Mouse (Mus musculus): ENCODE results near the gene Ly6f. TPM values are rescaled to one million over a fixed set of nuclear protein-coding genes. Genes with fewer than 3 reads are reported as not detected.

Ly6f gene
- polyA plus RNA-seq (2015; fragmentation: Nextera tagmentation; extraction: Ambion mirVana), result 3.0 and 3.5 TPM in 2 replicates

DNA sequence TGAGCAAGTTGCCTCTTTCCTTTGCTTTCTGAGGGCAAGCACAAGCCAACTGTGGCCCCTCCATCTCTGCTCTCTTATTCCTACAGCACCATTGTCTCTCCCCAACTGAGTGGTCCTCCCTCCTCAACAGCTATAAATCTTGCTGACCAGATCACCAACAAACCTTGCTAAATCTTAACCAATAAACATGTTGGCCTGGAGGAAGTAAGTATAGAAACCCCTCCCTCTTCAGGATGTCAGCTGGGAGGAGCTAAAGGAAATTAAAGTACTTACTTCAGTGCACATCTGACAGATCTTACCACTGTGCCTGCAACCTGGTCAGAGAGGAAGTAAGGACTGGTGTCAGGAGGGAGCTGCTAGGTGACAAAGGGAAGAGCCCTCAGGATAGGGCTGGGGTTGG is at the start of gene Ly6f:
Ly6f (plus strand) TSS at position 301 of the 400 bp plus-strand sequence.
- Histone ChIP-seq H3K36me3 (ENCODE audit: control insufficient read depth, insufficient read depth) (no peaks in the 10 kb centered on the region), H3K4me3 (ENCODE audit: low read depth, low read length) (no peak within 1 kb of the TSS), H3K9me3 (ENCODE audit: control insufficient read depth) (no peaks in the 10 kb centered on the region), H3K27ac (ENCODE audit: low read depth, low read length) (no peak within 1 kb of the TSS), H3K27me3 (replicated peaks; ENCODE audit: control insufficient read depth, insufficient read depth, low read length) (no peaks in the 10 kb centered on the region), H3K9ac (ENCODE audit: low read depth, low read length) (no peak within 1 kb of the TSS), H3K4me2 (replicated peaks; ENCODE audit: low read depth) (no peak within 1 kb of the TSS), H3K4me1 (replicated peaks; ENCODE audit: control insufficient read depth, insufficient read depth, low read length) (0 out of 2 replicates have a peak, but pooled peaks cover 3% of the 10 kb centered on the region)
- ATAC-seq, result no peak
- no peak for TF ChIP-seq CTCF (IDR thresholded peaks at IDR 0.05; ENCODE audit: low read depth)

DNA sequence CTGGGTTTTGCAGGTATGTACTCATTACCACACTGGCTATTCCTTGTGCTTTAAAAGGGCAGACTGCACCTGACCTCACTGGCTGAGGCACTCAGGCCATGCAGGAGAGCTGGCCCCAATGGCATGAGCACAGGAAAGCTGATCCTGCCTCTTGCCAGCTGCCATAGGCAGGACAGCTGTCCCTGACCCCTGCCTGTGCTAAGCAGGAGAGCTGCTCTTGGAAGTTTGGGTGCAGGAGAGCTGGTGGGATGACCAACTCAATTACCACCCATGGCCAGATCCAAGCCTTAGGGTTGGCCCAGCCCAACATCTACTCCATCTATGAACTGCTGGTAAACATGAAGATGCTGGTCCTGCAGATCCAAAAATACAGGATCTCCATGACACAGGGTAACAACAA is 46.3 kb upstream of the Ly6f start:
- H3K36me3 ChIP-seq (ENCODE audit: control insufficient read depth, insufficient read depth), result no peaks in the 10 kb centered on the region

GRCm38 (mm10) chr15:75237736-75238288 is 30.4 kb upstream of the Ly6f start:
- WGBS, result 64% methylated on average over 3 of the region's 3 CpGs
- no peak for TF ChIP-seq CTCF (IDR thresholded peaks at IDR 0.05; ENCODE audit: low read depth)
- Histone ChIP-seq H3K4me2 (replicated peaks; ENCODE audit: low read depth) (no peak overlapping the region), H3K4me1 (replicated peaks; ENCODE audit: control insufficient read depth, insufficient read depth, low read length) (0 out of 2 replicates have a peak, but pooled peaks cover 3% of the 10 kb centered on the region), H3K27ac (ENCODE audit: low read depth, low read length) (no peak overlapping the region), H3K27me3 (replicated peaks; ENCODE audit: control insufficient read depth, insufficient read depth, low read length) (no peaks in the 10 kb centered on the region), H3K9ac (ENCODE audit: low read depth, low read length) (no peak overlapping the region), H3K4me3 (ENCODE audit: low read depth, low read length) (no peak overlapping the region), H3K36me3 (ENCODE audit: control insufficient read depth, insufficient read depth) (no peaks in the 10 kb centered on the region), H3K9me3 (ENCODE audit: control insufficient read depth) (no peaks in the 10 kb centered on the region)
- ATAC-seq, result no peak

More for the DNA sequence above, 46.3 kb upstream of the Ly6f start:
- Histone ChIP-seq H3K27ac (ENCODE audit: low read depth, low read length) (no peak overlapping the region), H3K4me1 (replicated peaks; ENCODE audit: control insufficient read depth, insufficient read depth, low read length) (no peaks in the 10 kb centered on the region), H3K9ac (ENCODE audit: low read depth, low read length) (no peak overlapping the region), H3K27me3 (replicated peaks; ENCODE audit: control insufficient read depth, insufficient read depth, low read length) (no peaks in the 10 kb centered on the region), H3K4me3 (ENCODE audit: low read depth, low read length) (no peak overlapping the region), H3K9me3 (ENCODE audit: control insufficient read depth) (no peaks in the 10 kb centered on the region), H3K4me2 (replicated peaks; ENCODE audit: low read depth) (no peak overlapping the region)
- no peak for ATAC-seq
- no peak for TF ChIP-seq CTCF (IDR thresholded peaks at IDR 0.05; ENCODE audit: low read depth)

DNA sequence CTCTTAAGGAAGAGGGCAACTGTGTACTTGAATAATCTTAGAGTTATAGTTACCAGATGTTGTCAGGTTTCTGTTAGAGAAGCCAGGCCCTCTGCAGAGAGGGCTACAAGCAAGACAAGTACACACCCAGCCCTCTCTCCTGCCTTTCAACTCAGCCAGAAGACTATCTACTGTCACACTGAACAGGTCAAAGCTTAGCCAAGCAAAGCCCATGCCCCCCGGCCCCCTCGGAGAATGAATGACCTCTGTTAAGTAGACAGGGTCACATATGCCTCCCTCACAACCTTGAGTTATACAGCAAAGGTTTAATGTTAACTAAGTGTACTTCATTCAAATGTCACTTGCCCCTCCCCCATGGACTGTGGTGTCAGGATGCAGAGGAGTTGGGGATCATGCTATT is 27.7 kb upstream of the Ly6f start:
- ATAC-seq, result no peak
- Histone ChIP-seq H3K9ac (ENCODE audit: low read depth, low read length) (no peak overlapping the region), H3K36me3 (ENCODE audit: control insufficient read depth, insufficient read depth) (no peaks in the 10 kb centered on the region), H3K4me1 (replicated peaks; ENCODE audit: control insufficient read depth, insufficient read depth, low read length) (0 out of 2 replicates have a peak, but pooled peaks cover 3% of the 10 kb centered on the region), H3K27ac (ENCODE audit: low read depth, low read length) (no peak overlapping the region), H3K27me3 (replicated peaks; ENCODE audit: control insufficient read depth, insufficient read depth, low read length) (no peaks in the 10 kb centered on the region), H3K9me3 (ENCODE audit: control insufficient read depth) (no peaks in the 10 kb centered on the region), H3K4me2 (replicated peaks; ENCODE audit: low read depth) (no peak overlapping the region), H3K4me3 (ENCODE audit: low read depth, low read length) (no peak overlapping the region)
- TF ChIP-seq CTCF (IDR thresholded peaks at IDR 0.05; ENCODE audit: low read depth), result no peak
- WGBS, result 68% methylated on average over 2 of the region's 2 CpGs

DNA sequence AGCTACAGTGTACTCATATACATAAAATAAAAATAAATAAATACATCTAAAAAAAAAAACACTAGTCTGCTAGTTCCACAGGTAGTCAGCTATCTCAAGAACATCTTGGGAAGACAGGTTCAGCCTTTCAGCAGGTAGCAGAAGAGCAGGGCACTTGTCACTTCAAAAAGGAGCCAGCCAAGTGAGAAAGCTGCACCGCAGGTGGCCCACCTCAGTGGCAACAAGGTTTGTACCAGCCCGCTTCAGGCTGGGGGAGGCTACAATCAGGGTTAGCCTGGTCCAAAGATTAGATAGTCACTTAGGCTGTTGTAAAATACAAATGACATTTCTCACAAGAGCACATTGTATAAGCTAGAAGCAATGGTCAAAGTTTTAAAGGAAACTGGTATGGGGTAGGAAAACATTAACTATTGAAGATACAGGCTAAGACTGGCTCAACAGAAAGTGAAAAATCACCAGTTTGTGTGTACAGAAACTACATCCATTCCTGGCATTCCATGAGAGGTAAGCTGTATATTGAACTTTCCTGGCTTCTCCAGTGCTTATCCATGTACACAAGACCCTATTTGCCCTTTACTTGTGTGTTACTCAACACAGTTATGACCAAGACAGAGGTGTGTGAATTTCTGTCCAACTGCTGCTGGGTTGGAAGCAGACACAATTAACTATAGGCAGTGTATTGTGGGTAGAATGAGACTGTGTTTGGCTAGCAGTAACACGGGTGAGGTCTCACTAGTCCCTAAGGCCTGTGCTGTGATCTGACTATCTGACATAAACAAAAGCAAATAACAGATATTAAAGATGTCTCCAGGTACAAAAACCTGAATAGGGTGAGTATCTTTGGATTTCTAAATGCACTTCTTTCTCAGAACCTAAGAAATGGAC is 25.2 kb upstream of the Ly6f start:
- Histone ChIP-seq H3K4me1 (replicated peaks; ENCODE audit: control insufficient read depth, insufficient read depth, low read length) (0 out of 2 replicates have a peak, but pooled peaks cover 3% of the 10 kb centered on the region), H3K4me3 (ENCODE audit: low read depth, low read length) (no peak overlapping the region), H3K9ac (ENCODE audit: low read depth, low read length) (no peak overlapping the region), H3K27me3 (replicated peaks; ENCODE audit: control insufficient read depth, insufficient read depth, low read length) (no peaks in the 10 kb centered on the region), H3K27ac (ENCODE audit: low read depth, low read length) (peak overlapping the region; percentile 60), H3K36me3 (ENCODE audit: control insufficient read depth, insufficient read depth) (no peaks in the 10 kb centered on the region), H3K9me3 (ENCODE audit: control insufficient read depth) (no peaks in the 10 kb centered on the region), H3K4me2 (replicated peaks; ENCODE audit: low read depth) (no peak overlapping the region)
- TF ChIP-seq CTCF (IDR thresholded peaks at IDR 0.05; ENCODE audit: low read depth), result no peak
- peak; percentile 58 for ATAC-seq
- WGBS, result 44% methylated on average over 3 of the region's 3 CpGs

DNA sequence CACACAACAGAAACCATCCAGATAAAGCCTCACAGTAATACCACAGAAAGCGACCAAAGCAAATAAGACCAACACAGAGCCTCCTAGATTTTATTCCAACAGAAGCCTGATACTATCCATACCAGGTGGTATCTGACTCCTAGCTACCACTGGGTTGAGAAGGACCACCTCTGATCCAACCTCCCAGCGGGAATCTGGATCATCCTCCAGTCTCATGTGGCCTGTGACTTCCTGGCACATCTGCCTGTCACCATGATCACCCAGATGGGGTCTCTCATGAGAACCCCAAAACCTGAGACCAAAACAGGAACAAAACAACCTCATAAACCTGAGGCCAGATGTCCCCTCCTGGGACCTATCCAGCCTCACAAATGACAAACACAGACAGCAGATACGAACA is 13.6 kb upstream of the Ly6f start:
- no peak for ATAC-seq
- no peaks in the 10 kb centered on the region for H3K36me3 ChIP-seq (ENCODE audit: control insufficient read depth, insufficient read depth)
- no peak for TF ChIP-seq CTCF (IDR thresholded peaks at IDR 0.05; ENCODE audit: low read depth)
- H3K27me3 ChIP-seq (replicated peaks; ENCODE audit: control insufficient read depth, insufficient read depth, low read length), result no peaks in the 10 kb centered on the region
- no peaks in the 10 kb centered on the region for H3K4me1 ChIP-seq (replicated peaks; ENCODE audit: control insufficient read depth, insufficient read depth, low read length)
- H3K9me3 ChIP-seq (ENCODE audit: control insufficient read depth), result no peaks in the 10 kb centered on the region
- WGBS, result 80% methylated on average over 3 of the region's 3 CpGs
- H3K27ac ChIP-seq (ENCODE audit: low read depth, low read length), result no peak overlapping the region
- no peak overlapping the region for H3K4me2 ChIP-seq (replicated peaks; ENCODE audit: low read depth)
- H3K4me3 ChIP-seq (ENCODE audit: low read depth, low read length), result no peak overlapping the region
- H3K9ac ChIP-seq (ENCODE audit: low read depth, low read length), result no peak overlapping the region
